Mouse (Mus musculus): ENCODE measurements around the gene Poldip3. TPM values are rescaled to one million over a fixed set of nuclear protein-coding genes. Genes with fewer than 3 reads are reported as not detected.

Poldip3 gene
- polyA plus RNA-seq, 1 experiment from 2014 or later: 48.8 TPM

GRCm38 (mm10) chr15:83168875-83169771, 19.9 kb upstream of the Poldip3 start:
- WGBS (ENCODE audit: missing documents): 88% methylated on average over 6 of the region's 7 CpGs
- Histone ChIP-seq H3K79me2 (ENCODE audit: inconsistent target) (peaks cover 62% of the 10 kb centered on the region), H3K27ac (no peak overlapping the region), H3K4me3 (ENCODE audit: inconsistent target) (no peak overlapping the region), H3K36me3 (ENCODE audit: inconsistent target) (peaks cover 5% of the 10 kb centered on the region; the same call in 1 of the 2 replicates)

GRCm38 (mm10) chr15:83168311-83168710, 19.1 kb upstream of the Poldip3 start:
- Histone ChIP-seq H3K4me3 (ENCODE audit: inconsistent target) (no peak overlapping the region), H3K79me2 (ENCODE audit: inconsistent target) (peaks cover 62% of the 10 kb centered on the region), H3K36me3 (ENCODE audit: inconsistent target) (peaks cover 5% of the 10 kb centered on the region; the same call in 1 of the 2 replicates), H3K27ac (no peak overlapping the region)
- 94% methylated on average over 3 of the region's 3 CpGs for WGBS (ENCODE audit: missing documents)

DNA sequence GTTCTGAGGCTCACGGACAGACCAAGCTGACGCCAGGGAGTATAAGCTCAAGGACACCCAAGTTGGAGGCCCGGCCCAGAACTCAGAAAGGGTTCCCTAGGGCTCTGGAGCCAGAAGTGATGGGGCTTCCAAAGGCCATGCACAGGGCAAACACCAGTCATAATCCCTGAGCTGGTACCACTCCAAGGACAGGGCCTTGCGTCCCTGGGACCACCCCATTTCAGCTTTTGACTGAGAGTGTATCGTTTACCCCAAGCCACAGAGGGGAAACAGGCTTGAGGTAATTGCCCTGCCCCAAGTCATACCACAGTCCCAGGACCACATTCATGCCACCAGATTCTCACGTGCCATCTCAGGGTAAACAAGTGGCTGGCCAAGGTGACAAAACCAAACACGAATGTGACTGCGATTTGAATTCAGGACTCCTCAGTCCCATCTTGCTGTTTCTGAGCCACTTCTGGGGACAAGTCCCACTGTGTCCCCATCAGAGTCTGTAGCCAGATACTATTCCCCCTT, 18.4 kb upstream of the Poldip3 start:
- Histone ChIP-seq H3K79me2 (ENCODE audit: inconsistent target) (peaks cover 62% of the 10 kb centered on the region), H3K4me3 (ENCODE audit: inconsistent target) (no peak overlapping the region), H3K27ac (no peak overlapping the region), H3K36me3 (ENCODE audit: inconsistent target) (peaks cover 10% of the 10 kb centered on the region)
- WGBS (ENCODE audit: missing documents): 95% methylated on average over 8 of the region's 8 CpGs

GRCm38 (mm10) chr15:83167126-83167525, 17.9 kb upstream of the Poldip3 start:
- Histone ChIP-seq H3K27ac (peak overlapping the region; percentile 12; the same call in 1 of the 2 replicates), H3K36me3 (ENCODE audit: inconsistent target) (peaks cover 15% of the 10 kb centered on the region), H3K4me3 (ENCODE audit: inconsistent target) (no peak overlapping the region), H3K79me2 (ENCODE audit: inconsistent target) (peaks cover 62% of the 10 kb centered on the region)
- WGBS (ENCODE audit: missing documents): 90% methylated on average over 5 of the region's 5 CpGs

- Histone ChIP-seq H3K4me3 (ENCODE audit: inconsistent target) (no peak overlapping the region), H3K36me3 (ENCODE audit: inconsistent target) (peaks cover 19% of the 10 kb centered on the region), H3K27ac (peak overlapping the region; percentile 12; the same call in 1 of the 2 replicates), H3K79me2 (ENCODE audit: inconsistent target) (peaks cover 61% of the 10 kb centered on the region)
- WGBS (ENCODE audit: missing documents): 100% methylated on average over 1 of the region's 3 CpGs
Observed at GRCm38 (mm10) chr15:83166642-83167041, 17.5 kb upstream of the Poldip3 start.

DNA sequence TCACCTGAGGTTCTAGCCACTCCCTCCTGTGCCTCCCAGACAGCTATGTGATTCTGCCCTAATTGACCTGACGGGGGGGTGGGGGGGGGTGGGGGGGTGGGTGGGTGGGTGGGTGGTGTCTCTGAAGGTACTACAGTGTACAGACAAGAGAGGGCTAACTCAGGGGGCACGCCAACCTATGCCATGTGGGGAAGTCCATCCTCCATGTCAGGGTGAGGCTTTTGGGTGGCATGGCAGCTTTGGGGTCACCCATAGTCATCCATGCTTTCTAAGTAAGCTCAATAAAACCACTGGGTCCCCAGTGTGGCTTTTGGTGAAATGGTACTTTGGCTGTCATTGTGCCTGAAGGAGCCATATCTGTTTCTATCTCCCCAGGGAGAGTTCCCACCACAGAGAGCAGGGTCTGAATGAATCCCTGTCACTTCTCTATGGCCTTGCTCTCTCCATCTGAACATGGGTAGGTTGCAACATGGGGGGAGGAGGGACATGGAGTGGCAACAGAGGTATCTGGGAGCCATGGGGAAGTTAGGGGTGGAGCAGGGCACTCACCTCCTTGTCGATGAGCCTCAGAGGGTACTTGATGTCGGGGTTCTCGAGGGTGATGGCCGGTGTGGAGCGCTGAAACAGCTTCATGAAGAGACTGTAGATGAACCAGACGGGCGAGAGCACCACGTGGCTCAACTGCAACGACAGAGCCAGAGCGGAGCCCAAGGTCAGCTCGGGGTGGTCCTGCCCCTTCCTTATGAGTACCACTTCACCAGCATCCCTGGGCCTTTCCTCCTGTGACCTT, 16.5 kb upstream of the Poldip3 start:
- WGBS (ENCODE audit: missing documents): 95% methylated on average over 10 of the region's 13 CpGs
- peaks cover 52% of the 10 kb centered on the region for H3K79me2 ChIP-seq (ENCODE audit: inconsistent target)
- no peak overlapping the region for H3K27ac ChIP-seq
- no peak overlapping the region for H3K4me3 ChIP-seq (ENCODE audit: inconsistent target)
- H3K36me3 ChIP-seq (ENCODE audit: inconsistent target): peaks cover 27% of the 10 kb centered on the region

DNA sequence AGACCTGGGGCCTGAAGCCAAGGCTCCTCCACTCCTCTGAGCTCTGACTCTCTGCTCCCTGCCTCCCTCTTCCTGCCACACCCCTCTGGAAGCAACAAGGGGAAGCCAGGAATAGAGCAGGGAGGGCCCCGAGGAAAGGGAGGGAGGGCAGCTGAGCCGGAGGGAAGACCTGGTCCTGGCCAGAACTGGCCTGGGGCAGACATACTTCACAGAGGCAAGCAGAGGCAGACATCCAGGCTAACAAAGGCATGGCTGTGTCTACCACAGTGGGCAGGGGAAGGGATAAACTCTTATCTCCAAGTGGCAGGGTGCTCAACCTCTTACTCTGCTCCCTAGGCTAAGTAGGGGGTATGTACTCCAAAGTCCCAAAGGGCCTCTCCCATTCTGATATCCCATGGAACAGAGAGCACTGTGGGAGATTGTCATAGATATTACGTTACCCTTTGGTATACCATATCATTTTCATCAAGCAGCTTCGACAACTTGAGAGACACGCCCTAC, 15.8 kb upstream of the Poldip3 start:
- 90% methylated on average over 5 of the region's 5 CpGs for WGBS (ENCODE audit: missing documents)
- Histone ChIP-seq H3K79me2 (ENCODE audit: inconsistent target) (peaks cover 45% of the 10 kb centered on the region), H3K4me3 (ENCODE audit: inconsistent target) (no peak overlapping the region), H3K27ac (no peak overlapping the region), H3K36me3 (ENCODE audit: inconsistent target) (peaks cover 34% of the 10 kb centered on the region)

DNA sequence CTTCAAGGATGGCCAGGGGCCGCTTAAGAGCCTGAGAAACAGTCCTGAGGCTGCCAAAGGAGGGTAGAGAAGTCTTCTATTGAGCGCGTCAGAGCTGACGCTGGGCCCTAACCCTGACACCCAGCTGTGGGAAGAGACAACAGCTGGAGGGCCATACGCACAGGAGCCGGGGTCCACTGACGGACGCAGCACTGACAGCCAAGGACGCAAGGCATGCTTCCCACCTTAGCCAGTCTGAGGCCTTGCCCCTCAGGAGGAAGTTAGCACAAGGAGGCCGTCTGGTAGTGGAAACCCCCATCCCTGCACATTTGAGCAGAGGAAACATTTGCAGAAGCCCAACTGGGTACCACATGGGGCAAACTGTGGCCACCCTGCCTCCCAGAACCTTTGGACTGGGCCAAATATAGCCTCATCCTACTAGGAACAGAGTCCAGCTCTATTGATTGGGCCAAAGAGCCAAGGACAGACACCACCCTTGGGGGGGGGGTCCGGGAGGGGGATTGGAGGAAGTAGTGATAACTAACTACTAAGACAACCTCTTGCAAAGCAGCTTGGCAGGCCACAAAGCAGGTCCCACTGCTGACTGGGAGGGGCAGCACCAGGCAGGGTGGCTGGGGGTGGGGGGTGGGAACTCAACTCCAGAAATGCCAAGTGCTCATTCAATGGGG, 13.8 kb upstream of the Poldip3 start:
- Histone ChIP-seq H3K79me2 (ENCODE audit: inconsistent target) (peaks cover 24% of the 10 kb centered on the region), H3K27ac (no peak overlapping the region), H3K36me3 (ENCODE audit: inconsistent target) (peaks cover 52% of the 10 kb centered on the region), H3K4me3 (ENCODE audit: inconsistent target) (no peak overlapping the region)
- whole genome bisulfite sequencing (ENCODE audit: missing documents): 85% methylated on average over 10 of the region's 11 CpGs

GRCm38 (mm10) chr15:83162001-83162400, 12.8 kb upstream of the Poldip3 start:
- Histone ChIP-seq H3K79me2 (ENCODE audit: inconsistent target) (peaks cover 15% of the 10 kb centered on the region; the same call in 1 of the 2 replicates), H3K4me3 (ENCODE audit: inconsistent target) (no peak overlapping the region), H3K27ac (no peak overlapping the region), H3K36me3 (ENCODE audit: inconsistent target) (peaks cover 53% of the 10 kb centered on the region)
- WGBS (ENCODE audit: missing documents): 90% methylated on average over 4 of the region's 4 CpGs

DNA sequence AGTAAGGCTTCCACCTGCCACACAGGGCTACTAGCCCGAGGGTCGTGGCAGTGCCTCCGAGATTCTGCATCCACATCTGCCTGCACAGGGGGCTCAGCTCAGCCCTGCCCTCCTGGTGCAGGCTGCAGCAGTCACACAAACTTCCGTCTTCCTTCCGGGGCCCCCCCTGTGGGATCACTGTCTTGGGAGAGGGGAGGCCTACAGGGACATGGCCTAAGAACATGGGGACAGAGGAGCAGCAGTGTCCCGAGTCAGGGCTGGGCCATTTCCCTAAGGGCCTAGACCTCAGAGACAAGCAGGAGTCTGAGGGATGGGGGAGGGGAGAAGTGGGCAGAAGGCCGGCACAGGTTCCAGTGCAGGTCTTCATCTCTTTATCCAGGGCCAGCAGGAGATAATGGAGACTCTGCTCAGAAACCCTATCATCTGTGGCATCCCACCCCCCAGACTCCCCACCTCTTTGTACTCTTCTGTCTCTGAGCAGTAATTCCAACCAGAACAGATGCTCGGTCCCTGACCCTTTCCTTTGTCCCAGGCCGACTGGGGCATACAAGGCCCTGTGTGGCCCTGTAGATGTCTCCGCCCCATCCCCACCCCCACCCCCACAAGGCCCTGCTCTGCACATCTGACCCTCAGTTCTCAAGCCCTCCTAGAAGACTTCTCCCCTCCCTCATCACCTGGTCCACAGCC, 12.0 kb upstream of the Poldip3 start:
- Histone ChIP-seq H3K36me3 (ENCODE audit: inconsistent target) (peaks cover 53% of the 10 kb centered on the region), H3K27ac (no peak overlapping the region), H3K4me3 (ENCODE audit: inconsistent target) (no peak overlapping the region), H3K79me2 (ENCODE audit: inconsistent target) (peaks cover 7% of the 10 kb centered on the region; the same call in 1 of the 2 replicates)
- WGBS (ENCODE audit: missing documents): 91% methylated on average over 10 of the region's 10 CpGs

DNA sequence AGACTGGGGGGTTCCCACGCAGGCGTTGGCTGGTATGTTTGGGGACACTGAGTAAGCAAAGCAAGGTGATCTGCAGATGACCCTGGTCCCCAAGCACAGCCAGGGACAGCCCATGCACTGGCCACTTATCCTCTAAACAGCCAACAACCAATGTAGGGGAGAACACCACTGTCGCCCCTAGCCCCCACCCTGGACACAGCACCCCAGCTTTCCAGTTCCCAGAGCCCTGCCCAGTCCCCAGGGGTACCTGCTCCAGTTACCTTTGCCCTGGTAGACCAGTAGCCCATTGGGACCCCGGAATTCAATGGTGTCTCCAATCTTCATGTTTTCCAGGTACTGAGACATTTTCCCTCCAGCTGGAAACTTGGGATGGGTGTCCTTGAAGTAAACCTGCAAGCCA, 11.4 kb upstream of the Poldip3 start:
- peaks cover under 1% of the 10 kb centered on the region; the same call in 1 of the 2 replicates for H3K79me2 ChIP-seq (ENCODE audit: inconsistent target)
- H3K27ac ChIP-seq: no peak overlapping the region
- H3K4me3 ChIP-seq (ENCODE audit: inconsistent target): no peak overlapping the region
- 91% methylated on average over 4 of the region's 4 CpGs for WGBS (ENCODE audit: missing documents)
- peaks cover 53% of the 10 kb centered on the region for H3K36me3 ChIP-seq (ENCODE audit: inconsistent target)

- H3K36me3 ChIP-seq (ENCODE audit: inconsistent target): peaks cover 49% of the 10 kb centered on the region
- H3K4me3 ChIP-seq (ENCODE audit: inconsistent target): no peak overlapping the region
- WGBS (ENCODE audit: missing documents): 95% methylated on average over 9 of the region's 9 CpGs
- H3K79me2 ChIP-seq (ENCODE audit: inconsistent target): no peaks in the 10 kb centered on the region
- H3K27ac ChIP-seq: no peak overlapping the region
Observed at GRCm38 (mm10) chr15:83159823-83160222, 10.6 kb upstream of the Poldip3 start.

DNA sequence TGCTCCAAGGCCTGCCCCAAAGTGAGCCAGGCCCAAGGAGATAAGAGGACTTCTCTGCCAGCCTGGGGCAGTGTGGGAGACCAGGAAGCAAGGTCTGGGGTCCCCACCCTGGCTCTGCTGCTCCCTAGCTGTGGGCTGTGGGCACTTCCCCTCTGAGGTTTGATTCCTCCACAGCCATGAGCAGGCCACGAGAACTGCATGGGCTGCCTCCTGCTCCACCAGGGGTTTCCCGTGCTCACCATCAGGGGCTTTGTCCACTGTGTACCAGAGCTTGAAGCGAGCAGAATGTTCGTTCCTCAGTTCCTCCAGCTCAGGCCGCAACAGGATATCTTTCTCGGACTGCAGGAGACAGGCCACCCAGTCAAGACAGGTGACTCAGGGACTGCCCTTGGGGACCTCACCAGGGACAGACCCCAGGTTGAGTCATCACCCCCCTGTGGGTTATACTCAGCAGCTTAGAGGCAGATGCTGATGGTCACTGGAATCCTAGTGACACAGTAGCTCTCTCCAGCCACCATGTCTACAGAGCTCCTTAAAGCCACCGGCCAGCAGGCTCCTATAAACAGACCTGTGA, 9.5 kb upstream of the Poldip3 start:
- Histone ChIP-seq H3K36me3 (ENCODE audit: inconsistent target) (peaks cover 47% of the 10 kb centered on the region), H3K27ac (no peak overlapping the region), H3K79me2 (ENCODE audit: inconsistent target) (no peaks in the 10 kb centered on the region), H3K4me3 (ENCODE audit: inconsistent target) (no peak overlapping the region)
- WGBS (ENCODE audit: missing documents): 77% methylated on average over 7 of the region's 7 CpGs
